Mouse (Mus musculus) thymus, adult 2 months (tissue): ENCODE measurements around the gene Ngdn.

Experiments used
- CTCF ChIP-seq: fragments of 200-500 bp; IDR thresholded peaks from 2 replicates; pipeline ENCODE4 v1.5.1; 2012; ENCODE audit warnings: mild to moderate bottlenecking, control low read depth, low read length, moderate library complexity, borderline replicate concordance; ENCODE audit not compliant: control insufficient read depth, poor library complexity, insufficient read depth; ENCODE audit errors: extremely low read depth
- POLR2A ChIP-seq: fragments of 200-500 bp; IDR thresholded peaks from 2 replicates; pipeline ENCODE4 v1.6.1; 2012; ENCODE audit warnings: mild to moderate bottlenecking, low read length, control low read depth, moderate library complexity; ENCODE audit not compliant: control insufficient read depth, poor library complexity, insufficient read depth; ENCODE audit errors: extremely low read depth

- TF ChIP-seq POLR2A (no peak), CTCF (no peak)
Observed at GRCm38 (mm10) chr14:54994869-54995186, 20.4 kb upstream of the Ngdn start.
